Mouse (Mus musculus) neutrophil, adult 5-6 weeks (primary cell): Measurements from ENCODE around the gene Lamb3. TPM values are rescaled to one million over a fixed set of nuclear protein-coding genes. Genes with fewer than 3 reads are reported as not detected.

ENCODE experiments used
- ATAC-seq: fragments of 151-379, 151-347 bp; 2 replicates; pipeline ENCODE4 v1.8.0; 2017; ENCODE audit warnings: mild to moderate bottlenecking, moderate TSS enrichment; ENCODE audit not compliant: insufficient number of reproducible peaks, poor library complexity, low FRiP score, severe bottlenecking; ENCODE audit errors: extremely low read depth
- total RNA-seq: library from RNA; stranded (forward); fragments of 200-1000 nt; gene quantifications from 2 replicates; pipeline ENCODE4 v1.2.3, GENCODE M21; 2017

Lamb3 gene
- total RNA-seq, 1 experiment from 2014 or later: 25.7 TPM

- ATAC-seq: no peak
These were observed 94.0 kb downstream of the Lamb3 start for GRCm38 (mm10) chr1:193301216-193302092.

GRCm38 (mm10) chr1:193302093-193302405 lies 94.5 kb downstream of the Lamb3 start:
- no peak for ATAC-seq

GRCm38 (mm10) chr1:193303096-193303495 lies 95.6 kb downstream of the Lamb3 start:
- ATAC-seq: no peak

GRCm38 (mm10) chr1:193305386-193305785 lies 97.9 kb downstream of the Lamb3 start:
- no peak for ATAC-seq

- no peak for ATAC-seq
These were observed 99.3 kb downstream of the Lamb3 start for GRCm38 (mm10) chr1:193306832-193307231.

GRCm38 (mm10) chr1:193309785-193310518 lies 102.5 kb downstream of the Lamb3 start:
- no peak for ATAC-seq

GRCm38 (mm10) chr1:193310519-193311085 lies 103.1 kb downstream of the Lamb3 start:
- ATAC-seq: no peak

GRCm38 (mm10) chr1:193311596-193311995 lies 104.1 kb downstream of the Lamb3 start:
- no peak for ATAC-seq

- ATAC-seq: no peak
These were observed 108.3 kb downstream of the Lamb3 start for GRCm38 (mm10) chr1:193315705-193316357.

- no peak for ATAC-seq
These were observed 108.9 kb downstream of the Lamb3 start for GRCm38 (mm10) chr1:193316358-193316750.

GRCm38 (mm10) chr1:193317159-193317559 lies 109.7 kb downstream of the Lamb3 start:
- no peak for ATAC-seq

GRCm38 (mm10) chr1:193319721-193320120 lies 112.2 kb downstream of the Lamb3 start:
- no peak for ATAC-seq

- ATAC-seq: no peak
These were observed 112.9 kb downstream of the Lamb3 start for GRCm38 (mm10) chr1:193320398-193320797.

- ATAC-seq: no peak
These were observed 116.2 kb downstream of the Lamb3 start for GRCm38 (mm10) chr1:193323686-193324085.

GRCm38 (mm10) chr1:193324224-193324623 lies 116.7 kb downstream of the Lamb3 start:
- no peak for ATAC-seq

- ATAC-seq: no peak
These were observed 118.4 kb downstream of the Lamb3 start for GRCm38 (mm10) chr1:193325891-193326290.

GRCm38 (mm10) chr1:193326456-193327145 lies 119.1 kb downstream of the Lamb3 start:
- ATAC-seq: no peak

GRCm38 (mm10) chr1:193327216-193327615 lies 119.7 kb downstream of the Lamb3 start:
- no peak for ATAC-seq

- no peak for ATAC-seq
These were observed 120.2 kb downstream of the Lamb3 start for GRCm38 (mm10) chr1:193327686-193328085.
